Mouse (Mus musculus) c-Kit-positive CD71-positive TER-119-positive erythroid progenitor cells, embryonic 14.5 days (primary cell): ENCODE results near the gene Pde4d.
"Not testable (repeated sequence)": the region's sequence is repeated elsewhere in the genome, so short reads cannot be mapped to it uniquely, and the experiment has no call there.

Source experiments
- DNase-seq: peaks from one replicate; pipeline ENCODE4 v3.0.0-alpha.2; 2013; ENCODE audit warnings: low spot score

Gene Pde4d

GRCm38 (mm10) chr13:109899442-109900428 lies 1450.0 kb downstream of the Pde4d start:
- no peak for DNase-seq

GRCm38 (mm10) chr13:109901811-109902210 lies 1452.1 kb downstream of the Pde4d start:
- no peak for DNase-seq

- not testable (repeated sequence) for DNase-seq
Measured at GRCm38 (mm10) chr13:109902460-109902854, 1452.7 kb downstream of the Pde4d start.

- DNase-seq, result peak; percentile 12
Measured at GRCm38 (mm10) chr13:109902855-109903763, 1453.4 kb downstream of the Pde4d start.

- DNase-seq, result no peak
Measured at GRCm38 (mm10) chr13:109903764-109904510, 1454.2 kb downstream of the Pde4d start.

GRCm38 (mm10) chr13:109906342-109906888 lies 1456.7 kb downstream of the Pde4d start:
- DNase-seq, result no peak

GRCm38 (mm10) chr13:109907634-109908033 lies 1457.9 kb downstream of the Pde4d start:
- peak; percentile 73 for DNase-seq

GRCm38 (mm10) chr13:109908386-109908785 lies 1458.6 kb downstream of the Pde4d start:
- DNase-seq, result no peak

GRCm38 (mm10) chr13:109909111-109909510 lies 1459.4 kb downstream of the Pde4d start:
- DNase-seq, result no peak

GRCm38 (mm10) chr13:109910915-109911314 lies 1461.2 kb downstream of the Pde4d start:
- no peak for DNase-seq

GRCm38 (mm10) chr13:109912635-109913034 lies 1462.9 kb downstream of the Pde4d start:
- no peak for DNase-seq

GRCm38 (mm10) chr13:109914246-109914645 lies 1464.5 kb downstream of the Pde4d start:
- DNase-seq, result no peak

GRCm38 (mm10) chr13:109914846-109915245 lies 1465.1 kb downstream of the Pde4d start:
- DNase-seq, result no peak

- no peak for DNase-seq
Measured at GRCm38 (mm10) chr13:109915501-109915900, 1465.8 kb downstream of the Pde4d start.

- DNase-seq, result no peak
Measured at GRCm38 (mm10) chr13:109915964-109916363, 1466.2 kb downstream of the Pde4d start.

- no peak for DNase-seq
Measured at GRCm38 (mm10) chr13:109917551-109917950, 1467.8 kb downstream of the Pde4d start.

- DNase-seq, result no peak
Measured at GRCm38 (mm10) chr13:109918631-109919030, 1468.9 kb downstream of the Pde4d start.

- no peak for DNase-seq
Measured at GRCm38 (mm10) chr13:109920256-109920655, 1470.5 kb downstream of the Pde4d start.

GRCm38 (mm10) chr13:109921336-109922038 lies 1471.7 kb downstream of the Pde4d start:
- DNase-seq, result no peak

- DNase-seq, result peak; percentile 59
Measured at GRCm38 (mm10) chr13:109922228-109922627, 1472.5 kb downstream of the Pde4d start.

GRCm38 (mm10) chr13:109922782-109923181 lies 1473.0 kb downstream of the Pde4d start:
- DNase-seq, result no peak
